Mouse (Mus musculus) heart, embryonic 10.5 days (tissue): Measurements from ENCODE around the gene Trmt61a. TPM values are rescaled to one million over a fixed set of nuclear protein-coding genes. Genes with fewer than 3 reads are reported as not detected.

ENCODE experiments used
- DNase-seq: peaks from one replicate; pipeline ENCODE4 v3.0.0-alpha.2; 2017; ENCODE audit warnings: low spot score
- H3K27ac ChIP-seq: fragments of 300-500 bp; sonication (generic); 2 replicates; pipeline ENCODE4 v1.5.1; 2016; ENCODE audit warnings: mild to moderate bottlenecking
- H3K27me3 ChIP-seq: fragments of 300-500 bp; sonication (generic); 2 replicates; pipeline ENCODE4 v1.6.1; 2016; ENCODE audit warnings: mild to moderate bottlenecking; ENCODE audit not compliant: poor library complexity, insufficient read depth, severe bottlenecking
- H3K36me3 ChIP-seq: fragments of 300-500 bp; sonication (generic); 2 replicates; pipeline ENCODE4 v1.6.1; 2016; ENCODE audit warnings: mild to moderate bottlenecking, moderate library complexity
- H3K4me1 ChIP-seq: fragments of 300-500 bp; sonication (generic); 2 replicates; pipeline ENCODE4 v1.6.1; 2016; ENCODE audit warnings: mild to moderate bottlenecking
- H3K4me3 ChIP-seq: fragments of 300-500 bp; sonication (generic); 2 replicates; pipeline ENCODE4 v1.5.1; 2016; ENCODE audit warnings: mild to moderate bottlenecking, moderate library complexity
- H3K9me3 ChIP-seq: fragments of 300-500 bp; sonication (generic); 2 replicates; pipeline ENCODE4 v1.6.1; 2016; ENCODE audit warnings: mild to moderate bottlenecking, moderate library complexity
- WGBS: fragments of 180-500 bp; shearing (Covaris S2); methylation state at CpG from one replicate; pipeline ENCODE4 v1.1.7; 2016; 5-methylcytosine and 5-hydroxymethylcytosine counted together
- polyA plus RNA-seq: library from polyadenylated mRNA; unstranded; fragments of >200 nt; fragmentation: Nextera tagmentation; extraction: Ambion mirVana; gene quantifications from 2 replicates; pipeline ENCODE4 v1.2.1, GENCODE M21; 2016

Trmt61a gene
- polyA plus RNA-seq, 1 experiment from 2014 or later = 18.9 TPM

- WGBS = 60% methylated on average over 5 of the region's 5 CpGs
- peaks cover 8% of the 10 kb centered on the region; the same call in 1 of the 2 replicates for H3K36me3 ChIP-seq
- no peaks in the 10 kb centered on the region for H3K27me3 ChIP-seq
- peaks cover 10% of the 10 kb centered on the region for H3K4me1 ChIP-seq
- no peak overlapping the region for H3K4me3 ChIP-seq
- peak overlapping the region; percentile 63; the same call in 1 of the 2 replicates for H3K27ac ChIP-seq
- no peaks in the 10 kb centered on the region for H3K9me3 ChIP-seq
- DNase-seq = no peak
Observed at GRCm38 (mm10) chr12:111732921-111733320, 55.0 kb downstream of the Trmt61a start.

Other genes starting within 250 kb of the Trmt61a start
- gene Tnfaip2, start 235.6 kb upstream of the Trmt61a start, polyA plus RNA-seq = 12.1 and 12.8 TPM in 2 replicates
- 4.6 and 15.2 TPM in 2 replicates for gene Gm266, start 192.3 kb upstream of the Trmt61a start, polyA plus RNA-seq
- gene Eif5, start 140.1 kb upstream of the Trmt61a start, polyA plus RNA-seq = 506 and 616 TPM in 2 replicates
- gene Mark3, start 103.6 kb upstream of the Trmt61a start, polyA plus RNA-seq = 38.1 and 47.9 TPM in 2 replicates
- gene Ckb, start 5.8 kb upstream of the Trmt61a start, polyA plus RNA-seq = 408 and 575 TPM in 2 replicates
- gene Bag5, start 35.2 kb downstream of the Trmt61a start, polyA plus RNA-seq = 43.7 and 47.7 TPM in 2 replicates
- gene Apopt1, start 35.2 kb downstream of the Trmt61a start, polyA plus RNA-seq = 53.3 and 55.2 TPM in 2 replicates
- gene Klc1, start 80.7 kb downstream of the Trmt61a start, polyA plus RNA-seq = 109 and 116 TPM in 2 replicates
- 10.5 and 13.8 TPM in 2 replicates for gene Xrcc3, start 135.8 kb downstream of the Trmt61a start, polyA plus RNA-seq
- gene Zfyve21, start 136.1 kb downstream of the Trmt61a start, polyA plus RNA-seq = 104 and 109 TPM in 2 replicates
- 13.6 and 16.8 TPM in 2 replicates for gene Ppp1r13b, start 230.0 kb downstream of the Trmt61a start, polyA plus RNA-seq